Mouse (Mus musculus) liver, adult 2 months (tissue): ENCODE measurements around the gene Kcnk15.

Experiments used
- CTCF ChIP-seq: fragments of 200-500 bp; IDR thresholded peaks from 2 replicates; pipeline ENCODE4 v1.5.1; 2011; ENCODE audit warnings: low read depth, low read length, control low read depth
- POLR2A ChIP-seq: fragments of 200-500 bp; IDR thresholded peaks from 2 replicates; pipeline ENCODE4 v1.6.1; 2011; ENCODE audit warnings: low read length, control low read depth; ENCODE audit not compliant: insufficient read depth; ENCODE audit errors: extremely low read depth

- no peak for TF ChIP-seq CTCF
- TF ChIP-seq POLR2A: no peak
These were observed 43.7 kb upstream of the Kcnk15 start for GRCm38 (mm10) chr2:163809704-163810103.
